Mouse (Mus musculus) monocyte, adult 2 months (primary cell): ENCODE measurements around the gene Afmid.
"Not testable (repeated sequence)": the region's sequence is repeated elsewhere in the genome, so short reads cannot be mapped to it uniquely, and the experiment has no call there.

ENCODE experiments used
- DNase-seq, 2 experiments: peaks; one replicate each; pipeline ENCODE4 v3.0.0; 2022; ENCODE audit warnings: low spot score in 2 of 2, low read depth in 1 of 2

Gene Afmid

GRCm38 (mm10) chr11:117825333-117826101 lies at the start of gene Afmid, which contains the start of gene Tk1:
TSS of gene Afmid (plus strand) at chr11:117825924.
TSS of gene Tk1 (minus strand) at chr11:117826092.
- no peak for DNase-seq

GRCm38 (mm10) chr11:117776085-117776792 lies 49.5 kb upstream of the Afmid start:
- DNase-seq, result no peak

- DNase-seq, result no peak
Observed at GRCm38 (mm10) chr11:117777111-117777510, 48.6 kb upstream of the Afmid start.

- no peak for DNase-seq
Observed at GRCm38 (mm10) chr11:117778031-117778430, 47.7 kb upstream of the Afmid start.

- DNase-seq, result peak in 1 of 2 experiments; percentile 68
Observed at GRCm38 (mm10) chr11:117778851-117779433, 46.8 kb upstream of the Afmid start.

GRCm38 (mm10) chr11:117779434-117780198 lies 46.1 kb upstream of the Afmid start:
- peak; percentile 82 to 83 for DNase-seq

GRCm38 (mm10) chr11:117780199-117780515 lies 45.6 kb upstream of the Afmid start:
- DNase-seq, result no peak

GRCm38 (mm10) chr11:117780582-117781111 lies 45.1 kb upstream of the Afmid start:
- DNase-seq, result peak; percentile 93 to 98

- peak in 1 of 2 experiments; percentile 81 for DNase-seq
Observed at GRCm38 (mm10) chr11:117781199-117781821, 44.4 kb upstream of the Afmid start.

GRCm38 (mm10) chr11:117781993-117782704 lies 43.6 kb upstream of the Afmid start, which contains the start of the genes Tmc8 and Tmc6:
TSS of gene Tmc8 (plus strand) at chr11:117782076.
TSS of gene Tmc6 (minus strand) at chr11:117782198.
- peak in 1 of 2 experiments; percentile 54 for DNase-seq

- DNase-seq, result no peak
Observed at GRCm38 (mm10) chr11:117782705-117783034, 43.1 kb upstream of the Afmid start.

GRCm38 (mm10) chr11:117783089-117783488 lies 42.6 kb upstream of the Afmid start:
- no peak for DNase-seq

GRCm38 (mm10) chr11:117783683-117784309 lies 41.9 kb upstream of the Afmid start:
- no peak for DNase-seq

- DNase-seq, result no peak
Observed at GRCm38 (mm10) chr11:117786294-117786693, 39.4 kb upstream of the Afmid start.

- not testable (repeated sequence) for DNase-seq
Observed at GRCm38 (mm10) chr11:117788481-117788880, 37.2 kb upstream of the Afmid start.

- peak in 1 of 2 experiments; percentile 60 for DNase-seq
Observed at GRCm38 (mm10) chr11:117790286-117790685, 35.4 kb upstream of the Afmid start.

GRCm38 (mm10) chr11:117790703-117791440 lies 34.9 kb upstream of the Afmid start:
- DNase-seq, result no peak

- DNase-seq, result no peak
Observed at GRCm38 (mm10) chr11:117791441-117791761, 34.3 kb upstream of the Afmid start.
